Mouse (Mus musculus): ENCODE measurements around the gene Fndc11.
"Not testable (repeated sequence)": the region's sequence is repeated elsewhere in the genome, so short reads cannot be mapped to it uniquely, and the experiment has no call there.

Fndc11 gene

GRCm38 (mm10) chr2:181219538-181220216 is at the start of gene Fndc11:
Gene Fndc11, plus strand, starts transcription at chr2:181220013.
- peak; percentile 92 for DNase-seq (ENCODE audit: low spot score)

GRCm38 (mm10) chr2:181174646-181175045 is 45.2 kb upstream of the Fndc11 start:
- DNase-seq (ENCODE audit: low spot score), result no peak

GRCm38 (mm10) chr2:181178015-181178414 is 41.8 kb upstream of the Fndc11 start:
- no peak for DNase-seq (ENCODE audit: low spot score)

- DNase-seq (ENCODE audit: low spot score), result no peak
Measured at GRCm38 (mm10) chr2:181178471-181178870, 41.3 kb upstream of the Fndc11 start.

- no peak for DNase-seq (ENCODE audit: low spot score)
Measured at GRCm38 (mm10) chr2:181180898-181181297, 38.9 kb upstream of the Fndc11 start.

GRCm38 (mm10) chr2:181186635-181187034 is 33.2 kb upstream of the Fndc11 start:
- DNase-seq (ENCODE audit: low spot score), result peak; percentile 95

- DNase-seq (ENCODE audit: low spot score), result peak; percentile 95
Measured at GRCm38 (mm10) chr2:181187121-181188000, 32.5 kb upstream of the Fndc11 start, which contains the start of gene Ppdpf. Gene Ppdpf, plus strand, starts transcription at chr2:181187247.

- no peak for DNase-seq (ENCODE audit: low spot score)
Measured at GRCm38 (mm10) chr2:181188681-181189080, 31.1 kb upstream of the Fndc11 start.

GRCm38 (mm10) chr2:181189321-181189720 is 30.5 kb upstream of the Fndc11 start:
- no peak for DNase-seq (ENCODE audit: low spot score)

GRCm38 (mm10) chr2:181191385-181191784 is 28.4 kb upstream of the Fndc11 start:
- not testable (repeated sequence) for DNase-seq (ENCODE audit: low spot score)

GRCm38 (mm10) chr2:181191936-181192335 is 27.9 kb upstream of the Fndc11 start:
- DNase-seq (ENCODE audit: low spot score), result no peak

- no peak for DNase-seq (ENCODE audit: low spot score)
Measured at GRCm38 (mm10) chr2:181193044-181193443, 26.8 kb upstream of the Fndc11 start.

- no peak for DNase-seq (ENCODE audit: low spot score)
Measured at GRCm38 (mm10) chr2:181196628-181197300, 23.0 kb upstream of the Fndc11 start.

- no peak for DNase-seq (ENCODE audit: low spot score)
Measured at GRCm38 (mm10) chr2:181201606-181202005, 18.2 kb upstream of the Fndc11 start.

- no peak for DNase-seq (ENCODE audit: low spot score)
Measured at GRCm38 (mm10) chr2:181202422-181202821, 17.4 kb upstream of the Fndc11 start, which contains the start of gene Ptk6. Gene Ptk6, minus strand, starts transcription at chr2:181202789.

- DNase-seq (ENCODE audit: low spot score), result no peak
Measured at GRCm38 (mm10) chr2:181202886-181203285, 16.9 kb upstream of the Fndc11 start.

GRCm38 (mm10) chr2:181205678-181206077 is 14.1 kb upstream of the Fndc11 start:
- DNase-seq (ENCODE audit: low spot score), result no peak

- DNase-seq (ENCODE audit: low spot score), result no peak
Measured at GRCm38 (mm10) chr2:181206118-181206517, 13.7 kb upstream of the Fndc11 start.

- DNase-seq (ENCODE audit: low spot score), result no peak
Measured at GRCm38 (mm10) chr2:181212389-181213020, 7.3 kb upstream of the Fndc11 start.

GRCm38 (mm10) chr2:181213021-181213445 is 6.8 kb upstream of the Fndc11 start, which contains the start of gene Srms:
Gene Srms, minus strand, starts transcription at chr2:181213185.
- no peak for DNase-seq (ENCODE audit: low spot score)

GRCm38 (mm10) chr2:181216037-181216436 is 3.8 kb upstream of the Fndc11 start:
- no peak for DNase-seq (ENCODE audit: low spot score)
